Mouse (Mus musculus) frontal cortex, postnatal 36 days (tissue): Measurements from ENCODE around the gene Ankrd7.
"Not testable (repeated sequence)": the region's sequence is repeated elsewhere in the genome, so short reads cannot be mapped to it uniquely, and the experiment has no call there.

Source experiments
- DNase-seq, 2 experiments: peaks; one replicate each; pipeline ENCODE4 v3.0.0; 2022; ENCODE audit warnings: low spot score in 2 of 2

The Ankrd7 gene

GRCm38 (mm10) chr6:18866018-18866417, at the start of gene Ankrd7:
Gene Ankrd7 (plus strand): TSS chr6:18866318.
- no peak for DNase-seq

- peak; percentile 56 to 85 for DNase-seq
Observed at GRCm38 (mm10) chr6:18819343-18819742, 46.8 kb upstream of the Ankrd7 start.

- no peak for DNase-seq
Observed at GRCm38 (mm10) chr6:18820246-18820645, 45.9 kb upstream of the Ankrd7 start.

GRCm38 (mm10) chr6:18822812-18823211, 43.3 kb upstream of the Ankrd7 start:
- DNase-seq = no peak

GRCm38 (mm10) chr6:18832958-18833357, 33.2 kb upstream of the Ankrd7 start:
- peak in 1 of 2 experiments; percentile 33 for DNase-seq

GRCm38 (mm10) chr6:18844529-18844928, 21.6 kb upstream of the Ankrd7 start:
- DNase-seq = not testable (repeated sequence)

- DNase-seq = not testable (repeated sequence)
Observed at GRCm38 (mm10) chr6:18845571-18845970, 20.5 kb upstream of the Ankrd7 start.

- peak; percentile 97 for DNase-seq
Observed at GRCm38 (mm10) chr6:18848051-18848701, 17.9 kb upstream of the Ankrd7 start, which contains the start of gene Lsm8. Gene Lsm8 (plus strand): TSS chr6:18848579.

- no peak for DNase-seq
Observed at GRCm38 (mm10) chr6:18848702-18849061, 17.4 kb upstream of the Ankrd7 start.

GRCm38 (mm10) chr6:18855323-18855722, 10.8 kb upstream of the Ankrd7 start:
- peak in 1 of 2 experiments; percentile 64 for DNase-seq

- DNase-seq = no peak
Observed at GRCm38 (mm10) chr6:18856487-18857078, 9.5 kb upstream of the Ankrd7 start.

GRCm38 (mm10) chr6:18889030-18889429, 22.9 kb downstream of the Ankrd7 start:
- DNase-seq = peak; percentile 20 to 36

GRCm38 (mm10) chr6:18894142-18894541, 28.0 kb downstream of the Ankrd7 start:
- DNase-seq = no peak

GRCm38 (mm10) chr6:18907173-18907572, 41.1 kb downstream of the Ankrd7 start:
- no peak for DNase-seq

GRCm38 (mm10) chr6:18913179-18913578, 47.1 kb downstream of the Ankrd7 start:
- DNase-seq = no peak

- DNase-seq = no peak
Observed at GRCm38 (mm10) chr6:18916021-18916420, 49.9 kb downstream of the Ankrd7 start.

- DNase-seq = no peak
Observed at GRCm38 (mm10) chr6:18916471-18916870, 50.4 kb downstream of the Ankrd7 start.
